Mouse (Mus musculus) neural tube, embryonic 11.5 days (tissue): ENCODE data around the gene Hephl1. TPM values are rescaled to one million over a fixed set of nuclear protein-coding genes. Genes with fewer than 3 reads are reported as not detected.

ENCODE experiments used
- ATAC-seq: fragments of 200-750 bp; cut with Nextera tagmentation; 2 replicates; pipeline ENCODE4 v1.8.0; 2017; ENCODE audit warnings: moderate number of reproducible peaks, mild to moderate bottlenecking, moderate TSS enrichment, moderate library complexity; ENCODE audit not compliant: insufficient read depth, low FRiP score, low TSS enrichment
- DNase-seq: peaks from one replicate; pipeline ENCODE4 v3.0.0-alpha.2; 2015; ENCODE audit warnings: low spot score
- H3K27ac ChIP-seq: fragments of 300-500 bp; sonication (generic); 2 replicates; pipeline ENCODE4 v1.5.1; 2014; ENCODE audit warnings: low read depth, mild to moderate bottlenecking, low read length
- H3K27me3 ChIP-seq: fragments of 300-500 bp; sonication (generic); 2 replicates; pipeline ENCODE4 v1.6.1; 2014; ENCODE audit warnings: mild to moderate bottlenecking, low read length, mixed read lengths; ENCODE audit not compliant: control insufficient read depth, insufficient read depth
- H3K36me3 ChIP-seq: fragments of 300-500 bp; sonication (generic); 2 replicates; pipeline ENCODE4 v1.6.1; 2014; ENCODE audit warnings: mild to moderate bottlenecking, low read length, moderate library complexity, mixed read lengths; ENCODE audit not compliant: control insufficient read depth, insufficient read depth
- H3K4me1 ChIP-seq: fragments of 300-500 bp; sonication (generic); 2 replicates; pipeline ENCODE4 v1.6.1; 2014; ENCODE audit warnings: low read length, mixed read lengths; ENCODE audit not compliant: control insufficient read depth, insufficient read depth
- H3K4me2 ChIP-seq: fragments of 300-500 bp; sonication (generic); 2 replicates; pipeline ENCODE4 v1.6.1; 2014; ENCODE audit warnings: low read depth, mild to moderate bottlenecking, moderate library complexity
- H3K4me3 ChIP-seq: fragments of 300-500 bp; sonication (generic); 2 replicates; pipeline ENCODE4 v1.5.1; 2014; ENCODE audit warnings: low read depth, low read length
- H3K9ac ChIP-seq: fragments of 300-500 bp; sonication (generic); 2 replicates; pipeline ENCODE4 v1.6.1; 2014; ENCODE audit warnings: mild to moderate bottlenecking, low read length
- H3K9me3 ChIP-seq: fragments of 300-500 bp; sonication (generic); 2 replicates; pipeline ENCODE4 v1.6.1; 2016; ENCODE audit warnings: low read length; ENCODE audit not compliant: control insufficient read depth
- WGBS: fragments of 180-500 bp; shearing (Covaris S2); extraction: QIAGEN DNeasy Blood & Tissue Kit; methylation state at CpG from one replicate; pipeline ENCODE4 v1.1.7; 2014; 5-methylcytosine and 5-hydroxymethylcytosine counted together
- polyA plus RNA-seq: library from polyadenylated mRNA; unstranded; fragments of >200 nt; fragmentation: Nextera tagmentation; extraction: Ambion mirVana; gene quantifications from 2 replicates; pipeline ENCODE4 v1.2.1, GENCODE M21; 2014

The Hephl1 gene
- polyA plus RNA-seq, 1 experiment from 2014 or later, result not detected

GRCm38 (mm10) chr9:15041556-15041955 lies 70.4 kb downstream of the Hephl1 start:
- H3K36me3 ChIP-seq, result no peaks in the 10 kb centered on the region
- H3K4me3 ChIP-seq, result no peak overlapping the region
- no peak overlapping the region for H3K4me2 ChIP-seq
- H3K27me3 ChIP-seq, result no peaks in the 10 kb centered on the region
- H3K9me3 ChIP-seq, result no peaks in the 10 kb centered on the region
- 89% methylated on average over 11 of the region's 11 CpGs for WGBS
- H3K9ac ChIP-seq, result no peak overlapping the region
- H3K4me1 ChIP-seq, result peaks cover 9% of the 10 kb centered on the region; the same call in 1 of the 2 replicates
- no peak for ATAC-seq
- no peak overlapping the region for H3K27ac ChIP-seq
- DNase-seq, result no peak

DNA sequence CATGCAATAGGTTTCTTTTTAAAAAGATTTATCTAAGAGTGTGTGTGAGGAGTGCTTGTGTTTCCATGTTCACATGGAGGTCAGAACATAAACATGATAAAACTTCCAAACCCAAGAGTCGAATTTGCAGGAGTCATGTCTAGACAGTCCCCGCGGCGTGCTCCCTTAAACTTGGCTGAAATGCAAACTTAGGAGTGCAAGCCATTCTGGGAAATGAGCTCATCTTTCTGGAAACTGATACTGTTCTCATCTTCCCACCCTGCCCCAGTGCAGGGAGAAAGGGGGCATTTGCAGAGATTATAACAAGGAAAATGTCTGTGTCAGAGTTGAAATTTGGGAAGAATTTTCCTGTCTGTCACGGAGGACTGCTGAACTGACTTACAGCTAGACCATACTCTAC lies 72.1 kb downstream of the Hephl1 start:
- 93% methylated on average over 5 of the region's 5 CpGs for WGBS
- Histone ChIP-seq H3K9ac (no peak overlapping the region), H3K9me3 (no peaks in the 10 kb centered on the region), H3K27ac (no peak overlapping the region), H3K4me3 (no peak overlapping the region), H3K4me1 (peaks cover 7% of the 10 kb centered on the region; the same call in 1 of the 2 replicates), H3K36me3 (no peaks in the 10 kb centered on the region), H3K4me2 (no peak overlapping the region), H3K27me3 (no peaks in the 10 kb centered on the region)
- no peak for ATAC-seq
- DNase-seq, result no peak

DNA sequence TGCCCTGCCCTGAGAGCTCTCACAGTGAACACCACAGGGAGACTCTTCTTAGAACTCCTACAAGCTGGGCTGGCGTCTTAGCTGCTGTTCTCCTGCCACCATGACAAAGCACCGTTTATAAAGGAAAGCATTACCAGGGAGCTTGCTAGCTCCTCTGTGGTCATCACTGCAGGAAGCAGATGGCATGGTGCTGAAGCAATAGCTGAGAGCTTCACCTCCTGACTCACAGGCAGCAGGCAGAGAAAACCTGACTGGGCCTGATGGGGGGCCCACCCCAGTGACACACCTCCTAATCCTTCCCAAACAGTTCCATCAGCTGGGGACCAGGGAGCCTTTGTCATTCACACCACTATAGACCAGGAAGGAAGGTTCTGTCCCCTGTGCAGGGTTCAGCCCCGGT lies 74.2 kb downstream of the Hephl1 start:
- H3K4me1 ChIP-seq, result no peaks in the 10 kb centered on the region
- no peaks in the 10 kb centered on the region for H3K27me3 ChIP-seq
- no peak for DNase-seq
- no peak for ATAC-seq
- H3K9me3 ChIP-seq, result no peaks in the 10 kb centered on the region
- H3K9ac ChIP-seq, result no peak overlapping the region
- H3K4me2 ChIP-seq, result no peak overlapping the region
- no peaks in the 10 kb centered on the region for H3K36me3 ChIP-seq
- WGBS, result 56% methylated on average over 3 of the region's 3 CpGs
- H3K4me3 ChIP-seq, result no peak overlapping the region
- no peak overlapping the region for H3K27ac ChIP-seq

DNA sequence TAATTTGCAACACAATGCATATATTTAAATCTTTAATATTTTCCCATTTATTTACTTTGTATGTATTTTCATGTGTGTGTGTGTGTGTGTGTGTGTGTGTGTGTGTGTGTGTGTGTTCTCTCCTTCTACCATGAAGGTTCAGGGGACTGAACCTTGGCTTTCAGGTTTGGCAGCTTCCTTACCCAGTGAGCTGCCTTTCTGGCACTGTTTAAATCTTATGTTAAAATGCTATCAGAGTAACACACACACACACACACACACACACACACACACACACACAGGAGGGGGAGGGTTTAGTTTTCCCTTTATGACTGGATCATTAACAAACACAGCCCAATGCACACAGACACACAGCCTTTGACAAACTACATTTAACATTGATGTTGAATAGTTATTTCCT lies 74.7 kb downstream of the Hephl1 start:
- no peak for DNase-seq
- no peak overlapping the region for H3K4me3 ChIP-seq
- no peaks in the 10 kb centered on the region for H3K4me1 ChIP-seq
- no peak overlapping the region for H3K4me2 ChIP-seq
- 0 out of 2 replicates have a peak overlapping the region, but pooled peaks have one; percentile 23 for H3K27ac ChIP-seq
- ATAC-seq, result no peak
- H3K9me3 ChIP-seq, result no peaks in the 10 kb centered on the region
- H3K27me3 ChIP-seq, result no peaks in the 10 kb centered on the region
- H3K36me3 ChIP-seq, result no peaks in the 10 kb centered on the region
- no peak overlapping the region for H3K9ac ChIP-seq

- DNase-seq (no peak), ATAC-seq (no peak)
- no peak overlapping the region for H3K4me2 ChIP-seq
- H3K9me3 ChIP-seq, result no peaks in the 10 kb centered on the region
- no peak overlapping the region for H3K9ac ChIP-seq
- H3K36me3 ChIP-seq, result no peaks in the 10 kb centered on the region
- no peak overlapping the region for H3K4me3 ChIP-seq
- WGBS, result 67% methylated on average over 4 of the region's 4 CpGs
- no peaks in the 10 kb centered on the region for H3K4me1 ChIP-seq
- 0 out of 2 replicates have a peak overlapping the region, but pooled peaks have one; percentile 23 for H3K27ac ChIP-seq
- H3K27me3 ChIP-seq, result no peaks in the 10 kb centered on the region
Measured at GRCm38 (mm10) chr9:15036807-15037206, 75.1 kb downstream of the Hephl1 start.

GRCm38 (mm10) chr9:15036405-15036804 lies 75.5 kb downstream of the Hephl1 start:
- Histone ChIP-seq H3K9me3 (no peaks in the 10 kb centered on the region), H3K27ac (no peak overlapping the region), H3K27me3 (no peaks in the 10 kb centered on the region), H3K4me3 (no peak overlapping the region), H3K4me1 (no peaks in the 10 kb centered on the region), H3K9ac (no peak overlapping the region), H3K36me3 (no peaks in the 10 kb centered on the region), H3K4me2 (no peak overlapping the region)
- DNase-seq, result no peak
- WGBS, result 96% methylated on average over 2 of the region's 2 CpGs
- no peak for ATAC-seq

- H3K9ac ChIP-seq, result no peak overlapping the region
- no peaks in the 10 kb centered on the region for H3K9me3 ChIP-seq
- no peaks in the 10 kb centered on the region for H3K27me3 ChIP-seq
- DNase-seq, result no peak
- ATAC-seq, result no peak
- WGBS, result 92% methylated on average over 7 of the region's 7 CpGs
- H3K36me3 ChIP-seq, result no peaks in the 10 kb centered on the region
- H3K4me2 ChIP-seq, result no peak overlapping the region
- H3K4me1 ChIP-seq, result no peaks in the 10 kb centered on the region
- no peak overlapping the region for H3K4me3 ChIP-seq
- no peak overlapping the region for H3K27ac ChIP-seq
Measured at GRCm38 (mm10) chr9:15035979-15036378, 75.9 kb downstream of the Hephl1 start.

DNA sequence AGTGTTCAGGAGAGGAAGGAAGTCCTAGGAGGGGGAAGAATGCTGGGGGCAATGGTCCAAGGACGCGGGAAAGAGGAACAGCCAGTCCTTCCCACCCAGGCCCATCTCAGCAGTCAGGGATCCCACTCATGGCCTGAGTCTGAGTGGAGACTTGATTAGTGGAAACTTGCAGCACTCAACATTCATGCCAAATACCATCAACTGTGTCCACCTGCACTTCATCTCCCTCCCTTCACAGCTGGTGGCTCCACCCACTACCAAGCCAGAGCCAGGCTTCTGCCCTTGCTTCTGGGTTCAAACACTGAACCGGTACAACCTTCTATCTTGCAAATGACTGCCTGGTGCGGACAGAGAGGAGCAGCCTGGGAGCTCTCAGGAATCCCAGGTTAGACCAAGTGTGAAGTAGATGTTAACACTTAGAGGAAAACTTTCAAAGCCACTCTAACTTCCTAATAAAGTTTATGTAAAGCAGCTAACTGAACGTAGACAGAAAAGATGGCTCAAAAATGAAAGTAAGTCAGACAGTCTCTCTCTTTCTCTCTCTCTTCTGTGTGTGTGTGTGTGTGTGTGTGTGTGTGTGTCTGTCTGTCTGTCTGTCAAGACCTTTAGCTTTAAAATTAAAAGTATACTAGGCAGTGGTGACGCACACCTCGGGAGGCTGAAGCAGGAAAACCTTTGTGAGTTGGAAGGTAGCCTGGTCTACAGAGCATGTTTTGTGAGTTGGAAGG lies 77.2 kb downstream of the Hephl1 start:
- no peak for ATAC-seq
- no peaks in the 10 kb centered on the region for H3K4me1 ChIP-seq
- no peaks in the 10 kb centered on the region for H3K9me3 ChIP-seq
- H3K4me2 ChIP-seq, result no peak overlapping the region
- no peak overlapping the region for H3K27ac ChIP-seq
- WGBS, result 88% methylated on average over 7 of the region's 7 CpGs
- DNase-seq, result no peak
- H3K9ac ChIP-seq, result no peak overlapping the region
- H3K4me3 ChIP-seq, result no peak overlapping the region
- H3K27me3 ChIP-seq, result no peaks in the 10 kb centered on the region
- no peaks in the 10 kb centered on the region for H3K36me3 ChIP-seq

- no peak overlapping the region for H3K9ac ChIP-seq
- H3K27ac ChIP-seq, result no peak overlapping the region
- no peaks in the 10 kb centered on the region for H3K4me1 ChIP-seq
- ATAC-seq (no peak), DNase-seq (peak; percentile 38)
- 76% methylated on average over 5 of the region's 5 CpGs for WGBS
- no peaks in the 10 kb centered on the region for H3K36me3 ChIP-seq
- H3K4me2 ChIP-seq, result no peak overlapping the region
- no peaks in the 10 kb centered on the region for H3K9me3 ChIP-seq
- no peaks in the 10 kb centered on the region for H3K27me3 ChIP-seq
- no peak overlapping the region for H3K4me3 ChIP-seq
Measured at GRCm38 (mm10) chr9:15033568-15034160, 78.2 kb downstream of the Hephl1 start.
